Mouse (Mus musculus) thymus, postnatal 14 days (tissue): ENCODE data around the gene Klk6.

Source experiments
- DNase-seq: peaks from one replicate; pipeline ENCODE4 v3.0.0; 2021

Gene Klk6

GRCm38 (mm10) chr7:43826056-43826455, 1.8 kb downstream of the Klk6 start:
- no peak for DNase-seq

GRCm38 (mm10) chr7:43827706-43828105, 3.4 kb downstream of the Klk6 start:
- DNase-seq: no peak

- no peak for DNase-seq
Measured at GRCm38 (mm10) chr7:43829006-43829405, 4.7 kb downstream of the Klk6 start.

- DNase-seq: no peak
Measured at GRCm38 (mm10) chr7:43841701-43842100, 17.4 kb downstream of the Klk6 start, which contains the start of gene Klk5. Gene Klk5, plus strand, starts transcription at chr7:43841971.

- no peak for DNase-seq
Measured at GRCm38 (mm10) chr7:43843801-43844200, 19.5 kb downstream of the Klk6 start.

GRCm38 (mm10) chr7:43851616-43852015, 27.3 kb downstream of the Klk6 start:
- DNase-seq: no peak

- DNase-seq: no peak
Measured at GRCm38 (mm10) chr7:43854642-43855380, 30.5 kb downstream of the Klk6 start.

- DNase-seq: no peak
Measured at GRCm38 (mm10) chr7:43855709-43856108, 31.4 kb downstream of the Klk6 start.

GRCm38 (mm10) chr7:43856307-43856706, 32.0 kb downstream of the Klk6 start:
- DNase-seq: no peak

- DNase-seq: no peak
Measured at GRCm38 (mm10) chr7:43857501-43857900, 33.2 kb downstream of the Klk6 start.

- DNase-seq: no peak
Measured at GRCm38 (mm10) chr7:43860411-43860810, 36.1 kb downstream of the Klk6 start.

GRCm38 (mm10) chr7:43873237-43873636, 48.9 kb downstream of the Klk6 start:
- peak; percentile 32 for DNase-seq

- DNase-seq: no peak
Measured at GRCm38 (mm10) chr7:43873674-43874073, 49.4 kb downstream of the Klk6 start.

- no peak for DNase-seq
Measured at GRCm38 (mm10) chr7:43874868-43875375, 50.6 kb downstream of the Klk6 start.

GRCm38 (mm10) chr7:43876444-43876843, 52.1 kb downstream of the Klk6 start:
- DNase-seq: no peak

GRCm38 (mm10) chr7:43878281-43878680, 54.0 kb downstream of the Klk6 start:
- no peak for DNase-seq

- DNase-seq: no peak
Measured at GRCm38 (mm10) chr7:43880912-43881311, 56.6 kb downstream of the Klk6 start, which contains the start of gene Klk4. Gene Klk4, plus strand, starts transcription at chr7:43881160.
